Mouse (Mus musculus): ENCODE results near the gene Gpr157. TPM values are rescaled to one million over a fixed set of nuclear protein-coding genes. Genes with fewer than 3 reads are reported as not detected.

Gpr157 gene
- polyA plus RNA-seq, 1 experiment = 1.9 TPM

DNA sequence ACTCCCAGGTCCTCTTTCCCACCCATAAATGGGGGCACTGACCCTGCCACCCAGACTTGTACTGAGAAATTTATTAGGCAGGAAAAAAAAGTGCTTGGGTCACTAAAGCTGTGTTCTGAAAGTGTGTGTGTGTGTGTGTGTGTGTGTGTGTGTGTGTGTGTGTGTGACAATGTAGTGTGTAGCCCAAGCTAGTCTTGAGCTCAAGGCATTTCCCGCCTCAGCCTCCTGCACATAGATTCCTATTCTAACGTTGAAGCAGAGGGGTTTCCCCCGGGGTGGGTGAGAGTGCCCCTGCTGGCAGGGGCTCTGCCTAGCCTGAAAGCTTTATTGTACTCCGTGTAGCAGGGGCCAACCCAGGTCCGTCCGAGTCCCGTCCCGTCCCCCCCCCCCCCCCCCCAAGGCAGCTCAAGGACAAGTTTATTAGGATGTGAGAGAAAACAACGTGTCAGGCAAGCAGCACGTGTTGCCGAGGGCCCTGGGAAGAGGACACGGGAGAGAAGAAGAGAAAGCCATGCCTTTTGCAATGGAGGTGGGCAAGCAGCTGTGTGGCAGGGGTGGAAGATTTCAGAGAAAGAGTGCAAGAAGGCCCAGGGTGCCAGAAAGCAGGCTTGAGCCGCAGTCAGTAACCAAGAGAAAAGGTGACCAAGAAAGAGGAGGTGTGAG is 37.5 kb upstream of the Gpr157 start:
- H3K4me3 ChIP-seq (ENCODE audit: insufficient read depth, low read length) = no peak overlapping the region
- H3K27ac ChIP-seq (ENCODE audit: insufficient read depth, low read length) = no peak overlapping the region
- H3K4me1 ChIP-seq (ENCODE audit: control insufficient read depth, insufficient read depth, low read length) = peaks cover 2% of the 10 kb centered on the region; the same call in 1 of the 2 replicates
- no peak for TF ChIP-seq POLR2A (IDR thresholded peaks at IDR 0.05; ENCODE audit: extremely low read depth, insufficient read depth, low read length)
- TF ChIP-seq CTCF (IDR thresholded peaks at IDR 0.05; ENCODE audit: extremely low read depth, insufficient read depth, low read length) = no peak

DNA sequence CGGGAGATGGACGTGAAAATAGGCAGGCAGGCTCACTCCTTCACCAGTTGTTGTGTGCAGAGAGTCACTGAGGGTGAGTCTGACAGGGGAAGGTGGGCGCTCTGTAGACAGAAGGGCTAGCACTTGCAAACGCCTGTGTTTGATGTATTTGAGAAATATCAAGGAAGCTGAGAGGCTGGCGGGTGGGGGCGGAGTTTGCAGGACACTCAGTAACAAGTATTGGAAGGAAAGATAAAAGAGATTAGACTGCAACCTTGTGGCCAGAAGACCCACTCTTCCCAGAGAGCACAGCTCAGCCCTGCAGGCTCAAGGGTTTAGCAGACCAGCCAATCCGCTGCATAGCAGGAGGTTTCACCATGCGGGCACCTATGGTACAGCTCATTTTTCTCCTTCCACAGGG is 35.7 kb upstream of the Gpr157 start:
- H3K4me1 ChIP-seq (ENCODE audit: control insufficient read depth, insufficient read depth, low read length) = peaks cover 2% of the 10 kb centered on the region; the same call in 1 of the 2 replicates
- no peak overlapping the region for H3K4me3 ChIP-seq (ENCODE audit: insufficient read depth, low read length)
- no peak for TF ChIP-seq POLR2A (IDR thresholded peaks at IDR 0.05; ENCODE audit: extremely low read depth, insufficient read depth, low read length)
- TF ChIP-seq CTCF (IDR thresholded peaks at IDR 0.05; ENCODE audit: extremely low read depth, insufficient read depth, low read length) = no peak
- no peak overlapping the region for H3K27ac ChIP-seq (ENCODE audit: insufficient read depth, low read length)

DNA sequence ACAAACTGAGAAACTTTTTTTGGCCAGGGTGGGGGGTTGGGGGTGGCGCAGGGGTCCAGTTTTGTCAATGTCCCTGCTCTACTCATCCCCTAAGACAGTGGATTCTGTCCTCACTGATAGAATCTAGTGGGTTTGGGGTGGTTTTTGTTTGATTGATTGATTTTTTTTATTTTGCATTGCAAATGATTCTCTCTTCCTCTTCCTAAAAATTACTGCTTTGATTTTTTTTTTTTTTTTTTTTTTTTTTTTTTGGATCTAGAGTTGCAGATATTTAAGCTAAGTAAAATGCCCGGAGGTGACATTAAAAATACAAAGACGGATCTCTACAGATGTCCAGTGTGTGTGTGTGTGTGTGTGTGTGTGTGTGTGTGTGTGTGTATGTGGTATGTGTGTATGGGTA is 34.8 kb upstream of the Gpr157 start:
- no peak overlapping the region for H3K4me3 ChIP-seq (ENCODE audit: insufficient read depth, low read length)

DNA sequence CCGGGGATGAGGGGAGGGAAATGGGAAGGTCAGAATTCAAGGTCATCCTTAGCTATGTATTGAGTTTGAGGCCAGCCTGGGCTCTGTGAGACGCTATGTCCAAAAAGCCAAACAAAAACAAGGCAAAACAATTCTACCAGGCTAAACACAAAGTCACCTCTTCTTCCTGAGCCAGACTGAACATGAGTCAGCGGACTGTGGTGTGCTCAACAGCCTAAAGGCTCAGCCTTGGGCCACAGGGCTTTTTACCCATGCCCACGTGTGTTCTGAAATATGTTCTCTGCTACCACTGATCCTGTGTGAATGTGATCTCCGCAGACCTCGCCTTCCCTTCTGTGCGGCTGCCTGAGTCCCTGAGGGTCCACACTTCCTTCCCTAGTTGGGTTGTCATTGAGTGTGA is 31.0 kb upstream of the Gpr157 start:
- no peaks in the 10 kb centered on the region for H3K4me1 ChIP-seq (ENCODE audit: control insufficient read depth, insufficient read depth, low read length)
- H3K4me3 ChIP-seq (ENCODE audit: insufficient read depth, low read length) = no peak overlapping the region
- no peak overlapping the region for H3K27ac ChIP-seq (ENCODE audit: insufficient read depth, low read length)
- TF ChIP-seq POLR2A (IDR thresholded peaks at IDR 0.05; ENCODE audit: extremely low read depth, insufficient read depth, low read length) (no peak), CTCF (IDR thresholded peaks at IDR 0.05; ENCODE audit: extremely low read depth, insufficient read depth, low read length) (no peak)

More for the DNA sequence above, 34.8 kb upstream of the Gpr157 start:
- Histone ChIP-seq H3K27ac (ENCODE audit: insufficient read depth, low read length) (no peak overlapping the region), H3K4me1 (ENCODE audit: control insufficient read depth, insufficient read depth, low read length) (peaks cover 2% of the 10 kb centered on the region; the same call in 1 of the 2 replicates)
- no peak for TF ChIP-seq CTCF (IDR thresholded peaks at IDR 0.05; ENCODE audit: extremely low read depth, insufficient read depth, low read length)
- no peak for TF ChIP-seq POLR2A (IDR thresholded peaks at IDR 0.05; ENCODE audit: extremely low read depth, insufficient read depth, low read length)

DNA sequence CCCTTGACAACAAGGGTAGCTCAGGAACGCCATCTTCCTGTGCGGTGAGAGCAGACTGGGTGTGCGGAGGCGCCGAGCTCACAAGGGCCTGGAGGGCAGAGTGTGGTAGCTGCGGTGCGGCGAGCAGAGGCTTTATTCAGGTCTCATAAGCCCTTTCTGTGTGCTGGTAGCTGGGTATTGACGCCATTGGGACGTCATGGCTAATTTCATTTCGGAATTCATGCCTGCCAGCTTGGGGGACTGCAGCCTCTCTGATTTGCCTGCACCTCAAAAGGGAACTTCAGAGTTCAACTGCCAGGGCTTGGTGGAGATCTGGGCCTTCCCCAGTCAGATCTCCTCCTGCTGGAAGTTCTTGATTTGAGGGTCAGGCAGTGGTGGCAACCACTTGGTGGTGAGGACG is 29.4 kb upstream of the Gpr157 start:
- Histone ChIP-seq H3K4me3 (ENCODE audit: insufficient read depth, low read length) (no peak overlapping the region), H3K27ac (ENCODE audit: insufficient read depth, low read length) (no peak overlapping the region), H3K4me1 (ENCODE audit: control insufficient read depth, insufficient read depth, low read length) (no peaks in the 10 kb centered on the region)
- no peak for TF ChIP-seq CTCF (IDR thresholded peaks at IDR 0.05; ENCODE audit: extremely low read depth, insufficient read depth, low read length)
- no peak for TF ChIP-seq POLR2A (IDR thresholded peaks at IDR 0.05; ENCODE audit: extremely low read depth, insufficient read depth, low read length)

DNA sequence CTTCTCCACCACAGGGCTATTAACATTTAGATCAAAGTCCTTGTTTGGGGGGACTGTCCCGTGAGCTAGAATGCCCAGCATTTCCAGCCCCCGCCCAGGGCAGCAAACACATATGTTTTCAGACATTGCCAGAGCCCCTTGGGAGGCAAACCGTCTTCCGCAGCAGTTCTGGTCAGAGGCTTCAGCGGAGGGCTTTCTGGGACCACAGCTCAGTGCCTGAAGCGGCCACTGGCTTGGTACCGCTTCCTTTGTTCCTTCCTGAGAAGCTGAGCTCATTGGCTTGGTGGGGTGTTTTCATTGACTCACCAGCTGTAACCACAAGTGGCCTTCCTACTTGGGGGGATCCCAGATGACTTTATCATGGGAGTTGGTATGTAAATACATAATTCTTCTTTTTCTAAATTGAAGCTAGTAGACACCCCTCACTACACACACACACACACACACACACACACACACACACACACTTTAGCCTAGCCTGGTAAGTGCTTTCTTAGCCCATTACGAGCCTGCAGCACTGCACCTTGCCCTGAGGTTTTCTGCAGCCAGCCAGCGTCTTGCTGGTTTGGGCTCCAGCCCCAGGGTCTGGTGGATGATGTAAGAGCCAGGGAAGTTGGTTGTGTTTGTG is 27.2 kb upstream of the Gpr157 start:
- H3K4me3 ChIP-seq (ENCODE audit: insufficient read depth, low read length) = no peak overlapping the region
- TF ChIP-seq POLR2A (IDR thresholded peaks at IDR 0.05; ENCODE audit: extremely low read depth, insufficient read depth, low read length) = no peak
- no peak overlapping the region for H3K27ac ChIP-seq (ENCODE audit: insufficient read depth, low read length)
- no peaks in the 10 kb centered on the region for H3K4me1 ChIP-seq (ENCODE audit: control insufficient read depth, insufficient read depth, low read length)

DNA sequence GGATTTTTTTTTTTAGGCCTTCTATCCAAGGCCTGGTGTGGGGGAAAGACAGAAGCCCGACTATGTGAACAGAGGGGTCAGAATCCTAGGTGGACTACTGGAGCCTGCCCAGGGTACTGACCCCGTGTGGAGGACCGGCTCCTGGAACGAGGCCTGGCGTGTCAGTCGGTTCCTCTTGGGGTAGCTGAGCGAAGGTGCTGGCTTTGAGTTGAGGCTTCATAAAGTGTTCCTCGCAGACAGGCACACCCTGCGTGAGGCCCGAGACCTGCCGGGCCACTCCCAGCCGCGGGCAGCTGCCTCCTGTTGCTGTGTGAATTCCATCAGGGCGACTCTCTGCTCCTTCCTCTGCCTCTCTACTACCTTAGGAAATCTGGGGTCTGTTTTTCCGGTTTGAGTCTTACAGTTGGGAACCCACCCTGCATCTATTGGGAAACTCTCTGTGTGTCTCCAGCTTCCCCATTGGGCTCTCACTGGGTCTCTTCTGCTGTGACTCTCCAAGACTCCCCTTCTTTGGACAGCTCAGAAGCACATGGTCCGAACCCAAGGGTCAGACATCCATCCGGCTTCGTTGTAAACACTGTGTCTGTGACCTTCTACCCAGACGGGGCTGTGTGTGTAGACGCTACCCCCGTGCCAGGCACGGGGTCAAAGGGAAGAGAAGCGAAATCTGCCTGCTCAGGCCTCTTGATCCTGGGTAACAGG is 26.5 kb upstream of the Gpr157 start:
- H3K27ac ChIP-seq (ENCODE audit: insufficient read depth, low read length) = no peak overlapping the region
- no peak for TF ChIP-seq POLR2A (IDR thresholded peaks at IDR 0.05; ENCODE audit: extremely low read depth, insufficient read depth, low read length)
- TF ChIP-seq CTCF (IDR thresholded peaks at IDR 0.05; ENCODE audit: extremely low read depth, insufficient read depth, low read length) = no peak
- no peak overlapping the region for H3K4me3 ChIP-seq (ENCODE audit: insufficient read depth, low read length)
- H3K4me1 ChIP-seq (ENCODE audit: control insufficient read depth, insufficient read depth, low read length) = no peaks in the 10 kb centered on the region

DNA sequence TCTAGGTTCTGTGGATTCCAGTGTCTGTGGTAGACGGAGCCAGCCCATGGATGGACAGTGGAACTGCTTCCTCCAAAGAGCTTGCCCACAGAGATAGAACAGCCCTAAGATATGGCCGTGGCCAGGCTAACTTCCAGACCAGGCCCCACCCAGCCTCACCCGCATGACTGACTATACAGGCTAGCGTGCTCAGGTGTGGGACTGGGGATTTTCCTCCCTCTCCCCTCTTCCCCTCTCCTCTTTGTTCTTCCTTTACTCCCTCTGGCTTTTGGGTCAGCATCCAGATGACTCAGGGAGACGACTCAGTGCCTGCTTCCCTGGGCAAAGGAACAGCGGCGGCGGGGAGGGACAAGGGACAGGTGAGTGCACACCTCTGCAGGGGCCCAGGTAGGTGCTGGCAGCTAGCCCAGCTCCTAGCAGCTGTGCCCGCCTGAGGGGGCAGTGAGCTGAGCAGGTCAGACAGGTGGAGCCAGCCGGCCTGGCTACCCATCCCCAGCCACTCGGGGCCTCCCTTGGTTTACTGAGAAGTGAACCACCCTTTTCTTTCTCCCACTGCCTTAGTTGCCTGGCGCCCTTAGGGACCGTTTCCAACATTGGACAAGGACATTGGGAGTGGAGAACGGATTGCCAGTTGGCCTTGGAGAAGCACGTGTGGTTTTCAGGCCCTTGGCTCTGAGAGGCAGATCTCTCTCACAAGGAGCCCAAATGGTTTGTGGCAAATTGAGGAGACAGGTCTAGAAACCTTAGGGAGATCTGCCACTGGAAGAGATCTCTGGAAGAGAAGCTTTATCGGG is 25.5 kb upstream of the Gpr157 start:
- Histone ChIP-seq H3K4me3 (ENCODE audit: insufficient read depth, low read length) (no peak overlapping the region), H3K4me1 (ENCODE audit: control insufficient read depth, insufficient read depth, low read length) (no peaks in the 10 kb centered on the region), H3K27ac (ENCODE audit: insufficient read depth, low read length) (no peak overlapping the region)
- TF ChIP-seq POLR2A (IDR thresholded peaks at IDR 0.05; ENCODE audit: extremely low read depth, insufficient read depth, low read length) (no peak), CTCF (IDR thresholded peaks at IDR 0.05; ENCODE audit: extremely low read depth, insufficient read depth, low read length) (no peak)

DNA sequence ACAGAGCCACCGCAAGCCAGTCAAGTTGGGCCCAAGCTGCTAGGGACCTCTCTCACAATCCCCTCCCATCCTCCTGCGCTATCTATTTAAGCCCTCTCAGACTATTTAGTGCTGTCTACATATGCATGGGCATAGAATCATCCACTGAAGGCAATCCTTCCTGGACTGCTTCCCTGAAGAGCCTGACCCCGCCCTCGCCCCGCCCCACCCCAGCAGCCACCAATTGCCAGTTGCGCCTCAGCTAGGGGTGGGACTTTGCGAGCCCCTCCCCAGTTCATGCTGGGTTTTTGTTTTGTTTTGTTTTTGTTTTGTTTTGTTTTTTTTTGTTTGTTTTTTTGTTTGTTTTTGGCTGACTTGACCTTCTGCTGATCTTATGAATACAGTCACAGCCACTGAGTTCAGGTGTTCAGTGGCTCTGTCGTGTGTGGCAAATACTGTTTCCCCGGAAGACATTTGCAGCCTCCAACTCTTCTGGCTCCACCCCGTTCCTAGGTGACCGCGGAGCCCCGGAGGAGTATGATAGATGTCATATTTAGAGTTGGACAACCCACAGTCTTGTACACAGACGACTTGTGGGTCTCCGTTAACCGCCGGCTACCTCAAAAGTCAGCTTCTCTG is 20.4 kb upstream of the Gpr157 start:
- H3K4me1 ChIP-seq (ENCODE audit: control insufficient read depth, insufficient read depth, low read length) = no peaks in the 10 kb centered on the region
- TF ChIP-seq CTCF (IDR thresholded peaks at IDR 0.05; ENCODE audit: extremely low read depth, insufficient read depth, low read length) (no peak), POLR2A (IDR thresholded peaks at IDR 0.05; ENCODE audit: extremely low read depth, insufficient read depth, low read length) (no peak)
- no peak overlapping the region for H3K27ac ChIP-seq (ENCODE audit: insufficient read depth, low read length)
- H3K4me3 ChIP-seq (ENCODE audit: insufficient read depth, low read length) = no peak overlapping the region
